Mouse (Mus musculus) embryo, embryonic 11.5 days (tissue): ENCODE measurements around the gene Gabra2.
A peak's percentile ranks its signal among the peaks of the same experiment; 100 is the strongest.

Experiments
- DNase-seq: peaks from one replicate; pipeline ENCODE4 v3.0.0-alpha.2; 2012; ENCODE audit warnings: low read depth, low spot score

Gene Gabra2

DNA sequence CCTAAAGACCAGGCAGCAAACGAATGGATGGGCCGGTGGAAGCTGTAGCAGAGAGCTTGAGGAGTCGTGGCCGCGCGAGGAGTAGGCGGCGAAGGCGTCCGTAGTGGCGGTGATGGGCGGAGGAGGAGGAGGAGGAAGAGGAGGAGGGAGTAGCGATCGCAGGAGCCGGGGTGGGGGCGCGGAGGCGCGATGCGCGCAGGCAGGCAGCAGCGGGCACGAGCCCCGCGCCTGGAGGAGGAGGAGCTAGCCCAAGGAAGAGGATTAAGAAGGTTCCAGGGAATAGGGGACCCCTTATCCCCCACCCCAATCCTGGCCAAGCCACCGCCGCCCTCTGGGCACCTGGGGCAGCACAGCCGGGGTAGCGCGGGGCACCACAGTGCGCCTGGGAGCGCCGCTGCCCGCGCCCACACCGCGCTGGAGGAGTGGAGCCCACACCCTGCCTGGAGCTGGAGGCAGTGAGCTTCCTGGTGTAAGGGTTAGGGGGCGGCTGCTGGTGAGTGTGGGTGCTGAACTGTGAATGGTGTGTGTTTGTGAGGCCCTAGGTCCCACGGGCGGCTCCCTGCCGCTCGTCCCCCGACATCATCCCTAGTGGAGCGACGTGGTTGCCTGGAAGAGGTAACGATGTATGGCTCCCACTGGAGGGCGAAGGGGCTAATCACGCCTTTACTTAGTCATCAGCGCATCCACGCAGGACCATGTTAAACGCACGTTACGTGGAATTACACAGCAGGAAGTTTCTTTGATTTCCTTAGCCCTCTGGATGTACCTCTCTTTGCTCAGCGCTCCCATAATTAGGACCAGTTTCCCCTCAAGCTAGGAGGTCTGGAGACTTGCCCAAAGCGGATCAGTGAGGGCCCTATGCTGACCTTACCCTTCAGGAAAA lies at the start of gene Gabra2:
TSS of gene Gabra2 (minus strand) at position 125 of the 883 bp plus-strand sequence.
- peak; percentile 24 for DNase-seq

DNA sequence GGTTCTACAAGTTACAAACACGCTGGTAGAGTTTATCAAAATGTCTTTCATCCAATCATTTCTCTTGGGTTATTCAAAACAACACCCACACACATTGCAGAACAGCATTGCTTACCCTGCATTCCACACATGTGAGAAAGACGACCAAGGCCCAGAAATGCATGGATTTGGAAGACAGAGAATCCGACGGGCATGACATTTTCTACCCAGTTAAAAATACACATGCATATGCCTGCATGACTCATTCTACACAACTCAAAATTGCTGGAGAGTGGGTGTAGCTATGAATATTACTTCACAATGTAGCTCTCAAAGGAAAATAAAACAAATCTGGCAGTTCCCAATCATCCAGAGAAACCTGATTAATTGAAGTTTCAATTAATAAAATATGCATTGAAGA lies 41.0 kb upstream of the Gabra2 start:
- no peak for DNase-seq

DNA sequence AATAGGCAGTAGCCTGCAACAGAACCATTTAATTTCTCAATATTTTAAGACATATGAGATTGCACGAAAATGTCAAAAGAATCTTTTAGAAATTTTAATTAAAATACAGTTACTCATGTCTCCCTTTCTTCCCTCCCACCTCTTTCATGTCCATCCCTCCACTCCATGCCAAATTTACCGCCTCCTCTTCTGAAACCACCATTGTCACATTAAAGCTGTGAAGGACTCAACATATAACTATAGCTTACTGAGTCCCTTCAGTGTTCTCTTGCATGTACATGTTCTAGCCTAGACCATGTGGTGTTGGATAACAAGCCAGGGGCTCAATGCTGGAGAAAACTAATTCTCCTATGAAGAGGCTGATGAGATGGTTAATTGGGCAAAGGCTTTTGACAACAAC lies 40.2 kb upstream of the Gabra2 start:
- DNase-seq: no peak

DNA sequence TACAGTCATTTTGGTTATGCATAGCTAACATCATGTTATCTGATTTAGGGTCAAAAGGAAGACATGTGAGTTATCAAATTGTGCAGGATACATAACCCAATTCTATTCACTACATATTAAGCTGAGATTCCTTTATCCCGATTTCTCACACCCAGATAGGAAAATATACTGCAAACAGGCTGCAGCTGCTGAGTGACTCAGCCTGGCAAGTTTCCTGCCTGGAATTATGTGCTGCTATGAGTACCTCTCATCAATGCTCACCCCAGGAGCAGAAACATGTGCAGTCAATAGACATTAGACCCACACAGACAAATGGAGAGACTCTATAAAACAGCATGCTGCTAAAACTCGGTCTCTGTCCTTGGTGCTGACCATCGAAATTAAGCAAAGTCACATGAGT lies 32.1 kb upstream of the Gabra2 start:
- DNase-seq: peak; percentile 11

DNA sequence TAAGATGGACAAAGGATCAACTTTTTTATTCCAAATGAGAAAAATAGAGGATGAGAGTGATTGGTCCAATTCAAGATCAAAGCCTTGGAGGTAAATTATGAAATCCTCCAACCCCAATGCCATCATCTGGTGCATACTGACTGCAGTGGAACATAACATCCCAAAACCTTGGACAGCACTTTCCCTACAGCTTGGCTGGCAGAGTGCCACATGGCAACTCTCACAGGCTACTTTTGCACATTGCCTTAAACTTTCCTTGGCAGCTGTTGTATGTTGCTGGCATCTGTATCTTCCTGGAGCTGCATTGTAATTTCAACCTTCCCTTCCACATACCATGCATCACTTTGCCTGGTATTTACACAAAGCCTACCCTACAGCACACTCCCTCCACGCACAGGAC lies 19.6 kb upstream of the Gabra2 start:
- DNase-seq: no peak

DNA sequence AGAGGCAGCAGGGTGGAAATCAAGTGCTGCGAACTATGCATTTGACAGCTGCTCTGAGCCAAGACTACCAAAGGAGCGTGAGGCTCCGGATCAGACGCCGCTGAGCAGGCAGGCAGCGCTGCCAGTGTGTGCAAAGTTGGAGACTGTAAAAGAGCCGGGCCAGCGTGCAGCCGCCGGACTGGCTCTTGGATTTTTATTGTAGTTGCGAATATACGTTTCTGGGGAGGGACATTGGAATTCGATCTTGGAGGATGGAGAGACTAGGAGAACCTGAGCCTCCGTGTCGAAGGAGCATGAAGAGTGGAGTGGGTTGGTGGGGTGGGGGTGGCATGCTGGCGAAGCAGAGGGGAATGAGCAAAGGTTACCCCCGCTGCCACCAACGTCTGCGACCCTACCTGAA lies 469 bp downstream of the Gabra2 start:
- DNase-seq: peak; percentile 30

DNA sequence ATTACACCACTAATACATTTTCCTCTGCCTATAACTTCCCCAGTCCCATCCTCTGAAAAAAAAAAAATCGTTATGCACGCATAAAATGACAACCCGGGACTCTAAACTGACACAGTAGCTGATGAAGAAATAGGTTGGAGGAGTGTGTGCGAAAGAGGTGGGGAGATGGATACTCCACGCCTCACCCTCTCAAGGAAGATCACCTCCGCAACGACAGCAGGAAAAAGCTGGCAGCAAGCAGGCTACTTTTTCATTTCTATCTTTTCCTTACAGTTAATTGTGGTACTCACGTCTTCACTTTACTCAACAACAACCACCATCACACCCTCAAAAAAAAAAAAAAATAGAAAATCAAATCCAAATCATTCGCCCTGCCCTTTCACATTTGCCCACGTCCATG lies 873 bp downstream of the Gabra2 start:
- no peak for DNase-seq

DNA sequence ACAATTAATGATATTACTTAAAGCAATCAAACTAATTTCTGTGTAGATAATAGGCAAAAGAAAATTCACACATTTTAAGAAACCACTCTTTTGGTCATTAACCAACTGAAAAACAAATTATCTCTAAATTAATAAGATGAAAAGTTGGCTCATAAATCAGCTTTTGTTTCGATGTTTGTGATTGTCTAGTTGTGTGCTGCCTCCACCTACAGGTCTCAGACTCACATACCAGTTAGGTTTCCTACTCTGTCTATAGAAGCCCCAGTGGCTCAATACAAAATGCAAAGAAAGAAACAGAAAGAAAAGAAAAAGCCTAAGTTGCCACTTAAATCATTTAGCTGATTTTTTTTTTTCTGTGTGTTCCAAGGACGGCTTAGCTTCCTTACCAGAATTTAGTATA lies 1.8 kb downstream of the Gabra2 start:
- DNase-seq: no peak

DNA sequence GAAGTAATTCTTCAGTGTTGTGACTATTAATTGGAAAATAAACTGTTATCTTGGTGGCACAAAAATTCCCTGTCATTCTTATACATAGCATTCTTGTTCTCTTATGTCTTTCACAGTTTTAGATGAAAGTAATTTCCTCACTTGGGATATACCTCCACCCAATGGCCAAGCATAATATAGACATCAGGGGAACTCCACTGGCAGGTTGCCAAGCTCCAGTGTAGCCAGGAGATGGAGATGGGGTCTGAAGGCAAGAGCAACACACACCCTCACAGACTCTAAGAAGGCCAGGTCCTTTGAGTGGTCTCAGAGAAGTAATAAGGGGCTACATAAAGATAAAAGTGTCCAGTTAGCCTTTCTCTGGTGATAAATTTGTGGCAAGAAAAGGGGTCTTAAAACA lies 3.2 kb downstream of the Gabra2 start:
- peak; percentile 14 for DNase-seq

DNA sequence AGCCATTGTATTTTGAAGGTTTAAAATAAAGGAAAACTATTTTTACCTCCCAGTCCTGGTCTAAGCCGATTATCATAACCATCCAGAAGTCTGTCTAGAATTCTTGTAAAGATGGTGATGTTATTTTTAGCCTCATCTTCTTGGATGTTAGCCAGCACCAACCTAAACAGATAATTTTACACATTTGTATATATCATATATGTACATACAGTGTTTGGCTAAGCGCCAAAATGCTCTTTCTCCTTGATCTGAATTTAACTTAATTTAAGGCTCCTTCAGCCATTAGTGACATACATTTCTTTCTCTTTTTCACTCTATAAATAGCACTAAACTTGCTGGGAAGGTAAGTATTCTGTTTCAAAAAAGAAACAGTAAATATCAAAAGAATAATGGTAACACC lies 3.7 kb downstream of the Gabra2 start:
- no peak for DNase-seq

DNA sequence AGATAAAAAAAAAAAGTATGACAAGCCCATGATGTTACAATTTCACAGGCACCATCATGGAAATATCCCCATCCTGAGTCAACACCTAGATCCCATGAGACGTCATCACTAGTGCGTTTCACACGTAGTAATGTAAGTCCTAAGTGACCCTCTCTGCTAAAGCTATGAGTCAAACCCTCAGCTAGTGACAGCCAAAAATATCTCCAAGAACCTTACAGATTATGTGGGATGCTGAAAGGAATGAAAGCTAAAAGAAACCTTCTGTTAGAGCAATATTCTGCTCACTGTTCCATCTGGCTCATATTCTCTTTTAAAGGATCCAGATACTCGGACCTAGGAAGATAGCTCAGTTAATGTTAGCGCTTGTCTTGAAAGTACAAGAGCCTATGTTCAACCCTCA lies 16.8 kb downstream of the Gabra2 start:
- DNase-seq: no peak

DNA sequence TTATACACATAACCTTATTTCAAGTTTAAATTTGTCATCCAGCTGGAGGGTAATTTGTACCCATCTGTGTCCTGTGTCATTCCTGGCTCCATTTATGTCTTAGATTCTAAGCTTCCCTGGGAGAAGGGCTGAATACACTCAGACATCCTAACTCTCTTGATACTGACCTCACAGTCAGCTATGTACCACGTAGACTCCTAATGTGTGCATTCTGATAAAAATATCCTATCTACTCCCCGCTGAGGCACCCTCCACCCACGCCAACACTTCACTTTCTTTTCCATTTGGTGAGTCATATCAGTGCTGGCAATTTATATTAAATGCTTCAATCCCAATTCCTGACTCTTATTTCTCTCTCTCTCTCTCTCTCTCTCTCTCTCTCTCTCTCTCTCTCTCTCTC lies 34.0 kb downstream of the Gabra2 start:
- no peak for DNase-seq

DNA sequence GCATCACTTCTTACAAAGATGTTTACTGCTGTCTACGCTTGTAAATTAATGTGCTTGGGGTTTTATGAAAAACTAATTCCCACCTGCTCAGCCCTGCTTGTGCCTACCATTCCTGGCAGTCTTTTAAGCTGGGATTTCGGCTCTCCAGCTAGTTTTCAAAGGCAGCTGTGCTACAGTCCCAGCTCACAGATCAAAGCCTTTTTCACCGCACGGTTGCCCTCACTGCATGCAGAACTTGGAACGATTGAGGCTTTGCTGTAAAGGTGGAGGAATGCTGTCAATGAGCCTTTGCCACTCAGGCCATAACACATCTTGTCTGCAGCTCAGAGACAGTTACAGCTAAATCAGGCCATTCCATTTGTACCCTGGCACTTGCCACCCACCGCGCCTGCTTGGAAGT lies 37.6 kb downstream of the Gabra2 start:
- no peak for DNase-seq

DNA sequence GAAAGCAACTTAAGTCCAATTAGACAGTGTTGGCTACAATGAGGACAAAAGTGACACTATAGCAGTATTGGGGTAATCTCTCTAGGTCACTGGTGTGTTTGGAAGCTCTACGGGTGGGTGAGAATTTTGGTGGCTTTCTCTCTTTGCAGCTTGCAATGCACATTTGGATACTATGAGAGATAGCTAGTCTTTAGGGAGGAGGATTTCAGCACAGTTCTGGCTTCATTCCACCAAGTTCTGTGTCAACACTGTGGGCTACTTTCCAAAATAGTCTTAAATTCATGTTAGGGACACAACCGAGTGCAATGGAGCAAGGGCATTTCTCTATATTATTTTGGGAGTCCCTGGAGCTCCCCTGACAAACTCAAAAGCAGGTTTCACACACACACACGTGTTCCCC lies 58.3 kb downstream of the Gabra2 start:
- no peak for DNase-seq

DNA sequence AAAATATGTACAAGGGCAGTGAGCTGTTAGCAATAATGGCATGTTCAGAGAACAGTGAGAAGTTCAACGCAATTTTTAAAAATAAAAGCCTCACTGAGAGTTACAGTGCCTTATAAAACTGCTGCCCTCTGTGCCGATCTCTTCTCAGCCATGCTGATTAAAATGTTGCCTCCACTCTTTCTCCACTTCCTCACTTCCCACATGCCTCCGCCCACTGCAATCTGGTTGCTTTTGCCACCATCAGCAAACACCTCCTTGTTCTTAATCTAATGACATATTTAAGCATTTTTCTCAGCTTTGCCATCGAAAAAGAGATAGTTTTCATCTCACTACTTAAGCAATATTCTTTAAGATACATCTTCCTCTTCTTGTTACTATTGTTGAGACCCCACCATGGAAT lies 69.7 kb downstream of the Gabra2 start:
- no peak for DNase-seq

DNA sequence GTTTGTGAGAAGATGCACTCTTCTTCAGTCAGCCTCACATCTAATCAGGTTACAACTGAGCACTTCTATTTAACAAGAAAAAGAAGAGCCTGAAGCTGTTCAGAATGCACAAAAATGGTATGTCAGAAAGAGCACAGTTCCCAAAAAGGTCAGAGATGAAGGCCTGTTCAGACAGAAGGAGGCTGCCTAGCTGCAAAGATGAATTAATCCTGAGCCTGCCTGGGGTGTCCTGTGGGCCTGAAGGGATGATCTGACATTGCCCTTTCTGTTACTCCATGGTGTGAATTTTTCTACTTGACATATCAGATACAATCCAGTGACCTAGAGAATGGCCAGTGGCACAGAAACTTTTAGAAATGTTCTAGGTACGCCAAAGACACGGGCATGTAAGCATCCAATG lies 83.9 kb downstream of the Gabra2 start:
- no peak for DNase-seq

DNA sequence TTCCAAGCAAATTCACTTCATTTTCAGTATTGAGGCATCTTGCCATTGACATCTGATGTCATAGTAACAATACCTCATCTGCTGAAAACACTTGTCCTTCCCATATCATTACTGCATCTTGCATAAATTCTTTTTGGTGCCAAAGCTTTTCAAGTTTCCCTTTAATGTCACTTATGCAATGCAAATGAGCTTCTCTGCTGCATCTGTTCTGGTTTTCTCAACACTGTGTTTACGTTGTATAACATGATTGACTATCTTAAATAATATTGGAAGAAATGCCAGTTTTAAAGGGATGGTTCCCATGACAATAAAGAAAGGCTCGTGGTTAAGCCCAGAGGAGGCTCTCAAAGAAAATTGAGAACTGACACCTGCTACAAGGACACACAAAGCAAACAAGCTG lies 84.4 kb downstream of the Gabra2 start:
- no peak for DNase-seq

DNA sequence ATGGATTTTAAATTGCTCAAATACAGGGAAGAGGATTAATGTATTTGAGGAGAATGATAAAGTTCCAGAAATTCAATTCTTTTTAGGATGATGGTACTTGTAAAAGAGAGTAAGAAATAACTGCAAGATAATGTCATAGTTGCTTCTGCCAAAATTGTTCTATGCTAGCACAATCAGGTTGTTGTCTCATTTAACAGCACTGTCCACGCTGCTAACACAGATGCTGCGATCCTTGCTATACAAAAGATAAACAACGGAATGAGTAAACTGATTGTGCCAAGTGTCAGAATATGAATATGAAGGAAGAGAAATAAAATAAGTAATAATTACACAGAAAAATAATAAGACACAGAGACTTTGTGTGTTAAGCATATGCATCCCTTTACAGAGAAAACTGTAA lies 84.9 kb downstream of the Gabra2 start:
- no peak for DNase-seq

DNA sequence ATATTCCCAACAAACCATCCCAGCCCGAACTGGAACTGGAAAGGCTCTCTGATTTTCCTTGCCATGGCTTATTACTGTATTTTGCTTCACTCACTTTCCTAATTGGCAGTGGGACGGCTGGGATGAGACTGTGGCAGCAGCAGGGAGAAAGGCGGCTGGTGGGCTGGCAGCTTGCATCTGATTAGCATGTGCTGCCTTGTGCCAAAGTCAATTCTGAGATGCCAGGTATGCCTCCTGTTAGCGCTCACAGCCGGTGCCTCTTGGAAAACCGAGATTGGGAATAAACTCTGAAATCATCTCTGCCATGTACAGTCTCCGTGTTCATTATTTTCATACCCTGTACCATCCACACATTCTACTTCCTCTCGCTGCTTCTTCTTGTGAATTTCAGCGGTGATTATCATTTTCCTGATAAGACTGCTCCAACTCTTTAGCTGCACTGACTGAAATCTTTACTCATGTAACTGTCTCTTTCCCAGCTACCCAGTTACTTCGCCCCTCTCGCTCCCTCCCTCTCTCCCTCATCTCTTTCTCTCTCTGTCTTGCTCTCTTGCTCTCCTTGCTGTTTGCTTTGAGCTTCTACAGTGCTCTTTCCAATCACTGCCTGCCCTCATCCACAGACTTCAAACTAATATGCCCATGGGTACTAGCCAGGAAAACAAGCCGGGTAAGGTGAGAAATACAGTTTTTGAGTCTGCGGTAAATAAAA lies 99.9 kb downstream of the Gabra2 start:
- no peak for DNase-seq

DNA sequence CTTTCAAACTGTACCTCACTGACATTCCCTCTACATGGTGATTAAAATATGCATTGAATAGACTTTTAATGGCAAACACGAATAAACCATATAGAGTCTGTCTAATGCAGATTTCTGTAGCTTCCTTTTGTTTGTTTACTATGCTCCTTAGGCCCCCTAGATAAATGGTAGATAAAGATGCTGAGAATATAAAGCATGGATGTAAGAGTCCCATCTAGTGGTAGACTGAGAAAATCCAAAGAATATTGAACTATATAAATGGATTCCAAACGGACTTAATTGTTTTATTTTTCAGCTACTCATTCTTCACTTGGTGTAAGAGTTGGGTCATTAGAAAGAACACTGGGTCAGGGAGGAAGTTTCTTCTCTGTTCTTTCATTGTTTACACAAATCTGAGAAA lies 102.4 kb downstream of the Gabra2 start:
- DNase-seq: no peak

DNA sequence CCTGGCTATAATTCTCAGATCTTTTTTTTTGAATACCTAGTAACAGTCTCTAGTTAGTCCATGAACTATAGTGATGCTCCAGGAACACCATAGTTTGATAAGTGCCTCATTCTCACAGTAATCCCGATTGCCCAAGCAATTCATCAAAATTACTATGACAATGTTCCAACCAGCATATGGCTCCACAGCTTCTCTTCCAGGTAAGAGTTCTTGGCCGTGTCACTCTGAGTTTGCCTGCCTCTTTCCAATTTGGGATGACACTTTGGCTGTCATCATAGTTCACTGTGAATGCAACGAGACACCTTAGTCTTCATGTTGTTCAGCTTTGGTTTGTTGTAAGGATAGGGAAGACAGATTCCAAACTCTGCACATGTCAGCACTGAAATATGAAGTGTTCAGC lies 104.8 kb downstream of the Gabra2 start:
- no peak for DNase-seq
